Mouse (Mus musculus) heart, embryonic 10.5 days (tissue): ENCODE results near the gene Uvssa. TPM values are rescaled to one million over a fixed set of nuclear protein-coding genes. Genes with fewer than 3 reads are reported as not detected.

Experiments
- DNase-seq: peaks from one replicate; pipeline ENCODE4 v3.0.0-alpha.2; 2017; ENCODE audit warnings: low spot score
- H3K27ac ChIP-seq: fragments of 300-500 bp; sonication (generic); 2 replicates; pipeline ENCODE4 v1.5.1; 2016; ENCODE audit warnings: mild to moderate bottlenecking
- H3K27me3 ChIP-seq: fragments of 300-500 bp; sonication (generic); 2 replicates; pipeline ENCODE4 v1.6.1; 2016; ENCODE audit warnings: mild to moderate bottlenecking; ENCODE audit not compliant: poor library complexity, insufficient read depth, severe bottlenecking
- H3K36me3 ChIP-seq: fragments of 300-500 bp; sonication (generic); 2 replicates; pipeline ENCODE4 v1.6.1; 2016; ENCODE audit warnings: mild to moderate bottlenecking, moderate library complexity
- H3K4me1 ChIP-seq: fragments of 300-500 bp; sonication (generic); 2 replicates; pipeline ENCODE4 v1.6.1; 2016; ENCODE audit warnings: mild to moderate bottlenecking
- H3K4me3 ChIP-seq: fragments of 300-500 bp; sonication (generic); 2 replicates; pipeline ENCODE4 v1.5.1; 2016; ENCODE audit warnings: mild to moderate bottlenecking, moderate library complexity
- H3K9me3 ChIP-seq: fragments of 300-500 bp; sonication (generic); 2 replicates; pipeline ENCODE4 v1.6.1; 2016; ENCODE audit warnings: mild to moderate bottlenecking, moderate library complexity
- WGBS: fragments of 180-500 bp; shearing (Covaris S2); methylation state at CpG from one replicate; pipeline ENCODE4 v1.1.7; 2016; 5-methylcytosine and 5-hydroxymethylcytosine counted together
- polyA plus RNA-seq: library from polyadenylated mRNA; unstranded; fragments of >200 nt; fragmentation: Nextera tagmentation; extraction: Ambion mirVana; gene quantifications from 2 replicates; pipeline ENCODE4 v1.2.1, GENCODE M21; 2016

Uvssa gene
- polyA plus RNA-seq, 1 experiment from 2014 or later: 5.1 TPM

GRCm38 (mm10) chr5:33434141-33434780, 55.9 kb downstream of the Uvssa start:
- 1% methylated on average over 60 of the region's 60 CpGs for WGBS
- Histone ChIP-seq H3K4me3 (peak overlapping the region; percentile 49), H3K27me3 (peaks cover 100% of the 10 kb centered on the region), H3K9me3 (no peaks in the 10 kb centered on the region), H3K36me3 (no peaks in the 10 kb centered on the region), H3K4me1 (peaks cover 50% of the 10 kb centered on the region), H3K27ac (no peak overlapping the region)
- DNase-seq: no peak

GRCm38 (mm10) chr5:33435151-33435550, 56.8 kb downstream of the Uvssa start:
- H3K4me3 ChIP-seq: no peak overlapping the region
- peaks cover 99% of the 10 kb centered on the region for H3K27me3 ChIP-seq
- H3K9me3 ChIP-seq: no peaks in the 10 kb centered on the region
- 4% methylated on average over 26 of the region's 26 CpGs for WGBS
- no peaks in the 10 kb centered on the region for H3K36me3 ChIP-seq
- H3K27ac ChIP-seq: no peak overlapping the region
- peaks cover 49% of the 10 kb centered on the region for H3K4me1 ChIP-seq
- no peak for DNase-seq

GRCm38 (mm10) chr5:33435941-33436340, 57.6 kb downstream of the Uvssa start:
- Histone ChIP-seq H3K4me1 (peaks cover 41% of the 10 kb centered on the region), H3K4me3 (no peak overlapping the region), H3K27ac (no peak overlapping the region), H3K9me3 (no peaks in the 10 kb centered on the region), H3K36me3 (no peaks in the 10 kb centered on the region), H3K27me3 (peaks cover 97% of the 10 kb centered on the region)
- no peak for DNase-seq
- 0% methylated on average over 4 of the region's 4 CpGs for WGBS

- H3K36me3 ChIP-seq: no peaks in the 10 kb centered on the region
- WGBS: 2% methylated on average over 23 of the region's 23 CpGs
Measured at GRCm38 (mm10) chr5:33438214-33438613, 59.9 kb downstream of the Uvssa start.

GRCm38 (mm10) chr5:33442927-33443710, 64.8 kb downstream of the Uvssa start:
- H3K9me3 ChIP-seq: no peaks in the 10 kb centered on the region
- H3K4me3 ChIP-seq: peak overlapping the region; percentile 47
- H3K36me3 ChIP-seq: no peaks in the 10 kb centered on the region
- H3K27ac ChIP-seq: no peak overlapping the region
- H3K27me3 ChIP-seq: peaks cover 77% of the 10 kb centered on the region
- peak; percentile 83 for DNase-seq
- WGBS: 7% methylated on average over 56 of the region's 56 CpGs
- H3K4me1 ChIP-seq: peaks cover 13% of the 10 kb centered on the region

More at GRCm38 (mm10) chr5:33438214-33438613, 59.9 kb downstream of the Uvssa start:
- H3K9me3 ChIP-seq: no peaks in the 10 kb centered on the region
- H3K4me3 ChIP-seq: peak overlapping the region; percentile 8; the same call in 1 of the 2 replicates
- no peak overlapping the region for H3K27ac ChIP-seq
- H3K4me1 ChIP-seq: peaks cover 29% of the 10 kb centered on the region
- peak; percentile 95 for DNase-seq
- H3K27me3 ChIP-seq: peaks cover 97% of the 10 kb centered on the region

- Histone ChIP-seq H3K4me3 (no peak overlapping the region), H3K36me3 (no peaks in the 10 kb centered on the region), H3K27ac (no peak overlapping the region), H3K4me1 (peaks cover 9% of the 10 kb centered on the region), H3K27me3 (peaks cover 71% of the 10 kb centered on the region), H3K9me3 (no peaks in the 10 kb centered on the region)
- 53% methylated on average over 9 of the region's 9 CpGs for WGBS
- DNase-seq: no peak
Measured at GRCm38 (mm10) chr5:33443794-33444193, 65.4 kb downstream of the Uvssa start.

- Histone ChIP-seq H3K27ac (no peak overlapping the region), H3K36me3 (no peaks in the 10 kb centered on the region), H3K4me3 (no peak overlapping the region), H3K9me3 (no peaks in the 10 kb centered on the region), H3K4me1 (peaks cover 3% of the 10 kb centered on the region; the same call in 1 of the 2 replicates), H3K27me3 (peaks cover 49% of the 10 kb centered on the region)
- DNase-seq: no peak
- 62% methylated on average over 8 of the region's 8 CpGs for WGBS
Measured at GRCm38 (mm10) chr5:33455737-33456136, 77.4 kb downstream of the Uvssa start.

GRCm38 (mm10) chr5:33458132-33458622, 79.8 kb downstream of the Uvssa start:
- peaks cover 3% of the 10 kb centered on the region; the same call in 1 of the 2 replicates for H3K4me1 ChIP-seq
- no peaks in the 10 kb centered on the region for H3K9me3 ChIP-seq
- WGBS: 63% methylated on average over 3 of the region's 3 CpGs
- H3K27ac ChIP-seq: no peak overlapping the region
- H3K27me3 ChIP-seq: peaks cover 55% of the 10 kb centered on the region
- no peak overlapping the region for H3K4me3 ChIP-seq
- DNase-seq: no peak
- H3K36me3 ChIP-seq: no peaks in the 10 kb centered on the region

GRCm38 (mm10) chr5:33459111-33459510, 80.8 kb downstream of the Uvssa start:
- WGBS: 59% methylated on average over 2 of the region's 2 CpGs
- peaks cover 57% of the 10 kb centered on the region for H3K27me3 ChIP-seq
- no peaks in the 10 kb centered on the region for H3K9me3 ChIP-seq
- no peak for DNase-seq
- H3K27ac ChIP-seq: no peak overlapping the region
- no peaks in the 10 kb centered on the region for H3K36me3 ChIP-seq
- H3K4me1 ChIP-seq: peaks cover 3% of the 10 kb centered on the region; the same call in 1 of the 2 replicates
- H3K4me3 ChIP-seq: no peak overlapping the region

GRCm38 (mm10) chr5:33464390-33464789, 86.0 kb downstream of the Uvssa start:
- 61% methylated on average over 7 of the region's 7 CpGs for WGBS

GRCm38 (mm10) chr5:33465464-33465863, 87.1 kb downstream of the Uvssa start:
- DNase-seq: no peak
- Histone ChIP-seq H3K36me3 (no peaks in the 10 kb centered on the region), H3K9me3 (no peaks in the 10 kb centered on the region), H3K27me3 (peaks cover 60% of the 10 kb centered on the region), H3K27ac (no peak overlapping the region), H3K4me3 (no peak overlapping the region), H3K4me1 (peaks cover 6% of the 10 kb centered on the region)
- WGBS: 68% methylated on average over 11 of the region's 11 CpGs

More at GRCm38 (mm10) chr5:33464390-33464789, 86.0 kb downstream of the Uvssa start:
- H3K27ac ChIP-seq: no peak overlapping the region
- no peak for DNase-seq
- H3K4me3 ChIP-seq: no peak overlapping the region
- H3K36me3 ChIP-seq: no peaks in the 10 kb centered on the region
- H3K9me3 ChIP-seq: no peaks in the 10 kb centered on the region
- H3K4me1 ChIP-seq: peaks cover 6% of the 10 kb centered on the region
- peaks cover 62% of the 10 kb centered on the region for H3K27me3 ChIP-seq
